ENCODE assay signal across 22 mouse cellular contexts in the genomic region with DNA sequence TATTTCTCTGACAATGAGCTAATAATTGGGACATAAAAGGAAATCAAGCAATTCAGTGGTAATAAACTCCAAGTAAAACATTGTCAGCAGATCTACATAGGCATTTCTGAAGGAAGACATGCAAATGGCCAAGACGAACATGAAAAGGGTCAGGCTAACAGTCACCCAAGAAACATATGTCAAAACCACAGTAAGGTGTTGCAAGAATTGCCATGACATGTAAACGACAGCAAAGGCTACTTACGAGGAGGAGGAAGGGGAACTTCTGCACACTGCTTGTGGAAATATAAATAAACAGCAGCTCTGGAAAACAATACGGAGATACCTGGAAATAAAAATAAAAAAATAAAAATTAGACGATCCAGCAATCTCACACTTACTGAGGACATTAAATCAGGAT. TPM values are rescaled to one million over a fixed set of nuclear protein-coding genes. Genes with fewer than 3 reads are reported as not detected.
A peak's percentile ranks its signal among the peaks of the same experiment; 100 is the strongest.
DNase-seq lines count a peak whose midpoint lies in the region; ATAC-seq and TF ChIP-seq lines count a peak whose summit lies in the region.
"Had no signal": no experiment of that assay in that cellular context is flagged by ENCODE, and none has a peak within 500 bp of the region (broad histone marks: within the 10 kb centered on the region; RNA-seq: fewer than 3 reads in every experiment).

No protein-coding gene starts in this region.

- no peak for DNase-seq in gastrocnemius, adult 2 months
- DNase-seq in gastrocnemius, adult 18-20 months (ENCODE audit: low spot score): no peak
- no peak for DNase-seq in midbrain, embryonic 11.5 days (ENCODE audit: low spot score, missing footprints)
- DNase-seq in hindbrain, embryonic 14.5 days (ENCODE audit: low spot score): no peak
- DNase-seq: adrenal gland, adult 2 months; adrenal gland, postnatal 10 days; adrenal gland, postnatal 25 days; cerebellum, adult 11 months; cerebellum, adult 8-10 months; cerebellum, adult 9-11 months; cerebellum, postnatal 14 days; cerebellum, postnatal 36 days; embryo, embryonic 11 days had no signal

- no peaks in the 10 kb centered on the region for H3K27me3 ChIP-seq in midbrain, embryonic 11.5 days (ENCODE audit: control insufficient read depth, insufficient read depth, low read length)
- H3K27me3 ChIP-seq in hindbrain, embryonic 14.5 days (ENCODE audit: control insufficient read depth, insufficient read depth, low read length): no peaks in the 10 kb centered on the region
- H3K27me3 ChIP-seq: embryonic facial prominence, embryonic 13.5 days had no signal

- no peaks in the 10 kb centered on the region; the same call in 1 of the 2 replicates for H3K4me1 ChIP-seq in midbrain, embryonic 11.5 days (ENCODE audit: control insufficient read depth, insufficient read depth, low read length)
- H3K4me1 ChIP-seq in hindbrain, embryonic 14.5 days (replicated peaks; ENCODE audit: control insufficient read depth, insufficient read depth, low read length): peaks cover 6% of the 10 kb centered on the region; the same call in 1 of the 2 replicates

- H3K27ac ChIP-seq in gastrocnemius, adult 2 months: 0 out of 2 replicates have a peak overlapping the region, but pooled peaks have one; percentile 12
- H3K27ac ChIP-seq in midbrain, embryonic 11.5 days (ENCODE audit: low read depth, low read length): no peak overlapping the region
- no peak overlapping the region for H3K27ac ChIP-seq in hindbrain, embryonic 14.5 days
- H3K27ac ChIP-seq: embryonic facial prominence, embryonic 13.5 days; embryonic facial prominence, embryonic 15.5 days; forebrain, embryonic 10.5 days; forebrain, embryonic 12.5 days had no signal

- intact Hi-C loops in gastrocnemius, adult 2 months (cut with DNase I): loop anchor here (5.0 to 10.0 kb wide), 4 partner anchors 200 to 465 kb away; no protein-coding TSS in a partner anchor

- 89% methylated on average over 5 of the region's 5 CpGs for WGBS in midbrain, embryonic 11.5 days
- WGBS in hindbrain, embryonic 14.5 days: 88% methylated on average over 5 of the region's 5 CpGs

- H3K36me3 ChIP-seq in midbrain, embryonic 11.5 days (ENCODE audit: control insufficient read depth, insufficient read depth, low read length): no peaks in the 10 kb centered on the region
- no peaks in the 10 kb centered on the region for H3K36me3 ChIP-seq in hindbrain, embryonic 14.5 days (replicated peaks; ENCODE audit: control insufficient read depth, insufficient read depth)
- H3K36me3 ChIP-seq: embryonic facial prominence, embryonic 13.5 days; embryonic facial prominence, embryonic 15.5 days; forebrain, embryonic 10.5 days; forebrain, embryonic 12.5 days had no signal

- no peak overlapping the region for H3K9ac ChIP-seq in midbrain, embryonic 11.5 days (ENCODE audit: low read length)
- no peak overlapping the region for H3K9ac ChIP-seq in hindbrain, embryonic 14.5 days
- H3K9ac ChIP-seq: embryonic facial prominence, embryonic 13.5 days; embryonic facial prominence, embryonic 15.5 days; forebrain, embryonic 12.5 days had no signal

- ATAC-seq in megakaryocyte, adult 5-6 weeks (ENCODE audit: poor library complexity, severe bottlenecking): peak; percentile 79
- ATAC-seq in neutrophil, adult 5-6 weeks (ENCODE audit: extremely low read depth, insufficient number of reproducible peaks, low FRiP score, poor library complexity, severe bottlenecking): peak; percentile 56
- ATAC-seq in midbrain, embryonic 11.5 days (ENCODE audit: low FRiP score): no peak
- no peak for ATAC-seq in hindbrain, embryonic 14.5 days (ENCODE audit: low FRiP score)
- ATAC-seq: forebrain, embryonic 14.5 days; forebrain, embryonic 16.5 days had no signal

- no peak overlapping the region for H3K4me2 ChIP-seq in midbrain, embryonic 11.5 days
- no peak overlapping the region for H3K4me2 ChIP-seq in hindbrain, embryonic 14.5 days (replicated peaks)
- H3K4me2 ChIP-seq: embryonic facial prominence, embryonic 13.5 days; embryonic facial prominence, embryonic 15.5 days; forebrain, embryonic 12.5 days had no signal

- TF ChIP-seq CTCF in gastrocnemius, adult 2 months (IDR thresholded peaks at IDR 0.05): no peak

- no peak overlapping the region for H3K4me3 ChIP-seq in gastrocnemius, adult 2 months
- H3K4me3 ChIP-seq in midbrain, embryonic 11.5 days (ENCODE audit: low read depth, low read length): no peak overlapping the region
- no peak overlapping the region for H3K4me3 ChIP-seq in hindbrain, embryonic 14.5 days (replicated peaks; ENCODE audit: low read length)
- H3K4me3 ChIP-seq: embryonic facial prominence, embryonic 13.5 days; embryonic facial prominence, embryonic 15.5 days; erythroblast, embryonic 14.5 days; forebrain, embryonic 10.5 days; forebrain, embryonic 12.5 days had no signal

- H3K9me3 ChIP-seq in midbrain, embryonic 11.5 days (ENCODE audit: control insufficient read depth, low read length): no peaks in the 10 kb centered on the region
- no peaks in the 10 kb centered on the region for H3K9me3 ChIP-seq in hindbrain, embryonic 14.5 days (ENCODE audit: control insufficient read depth, low read length)
- H3K9me3 ChIP-seq: embryonic facial prominence, embryonic 13.5 days; embryonic facial prominence, embryonic 15.5 days; forebrain, embryonic 10.5 days; forebrain, embryonic 12.5 days had no signal

RNA-seq across cellular contexts. Expression of gene Sypl, which starts 40.9 kb away (rescaled TPM):
- 100 to 1,000 TPM; 174 to 187 TPM for total RNA-seq in gastrocnemius, adult 2 months (2021)
- 100 to 1,000 TPM; 168 to 201 TPM for total RNA-seq in gastrocnemius, adult 18-20 months (2021)
- 114 and 117 TPM in 2 replicates for total RNA-seq in megakaryocyte, adult 5-6 weeks (2015)
- 50.6 and 62.0 TPM in 2 replicates for total RNA-seq in megakaryocyte, adult 5-6 weeks (2017)
- total RNA-seq in neutrophil, adult 5-6 weeks (2017): 69.1 and 77.2 TPM in 2 replicates
- 45.3 and 52.8 TPM in 2 replicates for polyA plus RNA-seq in midbrain, embryonic 11.5 days (2014; fragmentation: Nextera tagmentation; extraction: Ambion mirVana)
- 50.1 and 50.7 TPM in 2 replicates for polyA plus RNA-seq in hindbrain, embryonic 14.5 days (2014; fragmentation: Nextera tagmentation; extraction: Ambion mirVana)

Comparison
In these comparisons a context has a peak if more than half of its experiments do, and no peak if none do; other contexts are left out.
1. ATAC-seq: peak in megakaryocyte, adult 5-6 weeks (single experiment) and neutrophil, adult 5-6 weeks (single experiment); none in midbrain, embryonic 11.5 days (single experiment) and hindbrain, embryonic 14.5 days (single experiment).